Comparison of ENCODE assay signal across 18 mouse cellular contexts in genomic region chr6:31184554-31184953, GRCm38 (mm10).
DNase-seq lines count a peak whose midpoint lies in the region; ATAC-seq and TF ChIP-seq lines count a peak whose summit lies in the region.
"Had no signal": no experiment of that assay in that cellular context is flagged by ENCODE, and none has a peak within 500 bp of the region (broad histone marks: within the 10 kb centered on the region; RNA-seq: fewer than 3 reads in every experiment).

No protein-coding gene starts in this region.

- no peaks in the 10 kb centered on the region for H3K27me3 ChIP-seq in liver, adult 2 months (ENCODE audit: control insufficient read depth, insufficient read depth, low read length)
- no peaks in the 10 kb centered on the region for H3K27me3 ChIP-seq in liver, embryonic 11.5 days (replicated peaks; ENCODE audit: control insufficient read depth, insufficient read depth, low read length)
- H3K27me3 ChIP-seq: embryonic facial prominence, embryonic 12.5 days; forebrain, embryonic 15.5 days; hindbrain, embryonic 15.5 days; limb, embryonic 13.5 days; neural tube, embryonic 12.5 days had no signal

- peak overlapping the region; percentile 48 for H3K27ac ChIP-seq in gastrocnemius, adult 2 months
- H3K27ac ChIP-seq in liver, adult 2 months (replicated peaks; ENCODE audit: insufficient read depth, low read depth, low read length), result peak overlapping the region; percentile 28
- no peak overlapping the region for H3K27ac ChIP-seq in liver, embryonic 11.5 days (ENCODE audit: low read depth, low read length)
- H3K27ac ChIP-seq: embryonic facial prominence, embryonic 12.5 days; forebrain, embryonic 15.5 days; hindbrain, embryonic 15.5 days; limb, embryonic 13.5 days; neural tube, embryonic 12.5 days had no signal

- TF ChIP-seq CTCF in gastrocnemius, adult 2 months (IDR thresholded peaks at IDR 0.05), result no peak
- no peak for TF ChIP-seq CTCF in liver, adult 2 months (IDR thresholded peaks at IDR 0.05; ENCODE audit: low read depth, low read length)

- no peak overlapping the region; the same call in 1 of the 2 replicates for H3K4me3 ChIP-seq in gastrocnemius, adult 2 months
- H3K4me3 ChIP-seq in liver, adult 2 months (ENCODE audit: insufficient read depth, low read depth, low read length), result no peak overlapping the region
- no peak overlapping the region for H3K4me3 ChIP-seq in liver, embryonic 11.5 days (ENCODE audit: low read depth, low read length)
- H3K4me3 ChIP-seq: embryonic facial prominence, embryonic 12.5 days; forebrain, embryonic 15.5 days; hindbrain, embryonic 15.5 days; limb, embryonic 13.5 days; neural tube, embryonic 12.5 days had no signal

- 13% methylated on average over 7 of the region's 7 CpGs for WGBS in liver, adult 2 months
- WGBS in liver, embryonic 11.5 days, result 84% methylated on average over 7 of the region's 7 CpGs

- no peak for TF ChIP-seq POLR2A in liver, adult 2 months (IDR thresholded peaks at IDR 0.05; ENCODE audit: extremely low read depth, insufficient read depth, low read length)

- peaks cover 9% of the 10 kb centered on the region; the same call in 1 of the 2 replicates for H3K36me3 ChIP-seq in liver, adult 2 months (ENCODE audit: control insufficient read depth, insufficient read depth, low read length)
- no peaks in the 10 kb centered on the region for H3K36me3 ChIP-seq in liver, embryonic 11.5 days (ENCODE audit: control insufficient read depth, insufficient read depth, low read length)
- H3K36me3 ChIP-seq: embryonic facial prominence, embryonic 12.5 days; forebrain, embryonic 15.5 days; hindbrain, embryonic 15.5 days; limb, embryonic 13.5 days; neural tube, embryonic 12.5 days had no signal

- no peak for ATAC-seq in liver, embryonic 11.5 days (replicated peaks; ENCODE audit: low FRiP score)
- peak; percentile 66 for ATAC-seq in CD4-positive, CD25-positive, alpha-beta regulatory T cell, adult 4 months
- peak; percentile 50 to 51 for ATAC-seq in hematopoietic stem cell, adult 5-6 weeks (replicated peaks in 1 of 2; ENCODE audit: insufficient read depth in 1 of 2, low FRiP score in 2 of 2, low TSS enrichment in 1 of 2, low read depth in 1 of 2, poor library complexity in 2 of 2, severe bottlenecking in 2 of 2)
- ATAC-seq: forebrain, embryonic 15.5 days had no signal

- peaks cover 42% of the 10 kb centered on the region; the same call in 1 of the 2 replicates for H3K79me2 ChIP-seq in liver, adult 2 months (ENCODE audit: control insufficient read depth, insufficient read depth, low read length)

- no peak overlapping the region for H3K9ac ChIP-seq in liver, adult 2 months (ENCODE audit: low read depth, low read length)
- no peak overlapping the region for H3K9ac ChIP-seq in liver, embryonic 11.5 days (ENCODE audit: low read depth, low read length)
- H3K9ac ChIP-seq: embryonic facial prominence, embryonic 12.5 days; forebrain, embryonic 15.5 days; hindbrain, embryonic 15.5 days; limb, embryonic 13.5 days; neural tube, embryonic 12.5 days had no signal

- DNase-seq in gastrocnemius, adult 2 months, result no peak
- DNase-seq in gastrocnemius, adult 18-20 months (ENCODE audit: low spot score), result no peak
- DNase-seq in liver, adult 2 months (ENCODE audit: extremely low read depth, low read depth, low spot score), result peak; percentile 88
- no peak for DNase-seq in liver, embryonic 11.5 days (ENCODE audit: low spot score)
- DNase-seq in urinary bladder, adult 2 months (ENCODE audit: low spot score), result no peak
- no peak for DNase-seq in urinary bladder, postnatal 10 days (ENCODE audit: low spot score)
- DNase-seq: adrenal gland, postnatal 36 days; cerebellum, adult 8-10 months; kidney, postnatal 14 days; right cerebral cortex, postnatal 14 days; thymus, postnatal 4 days had no signal

- intact Hi-C loops in gastrocnemius, adult 2 months (cut with DNase I), result no loop called here

- no peaks in the 10 kb centered on the region; the same call in 1 of the 2 replicates for H3K9me3 ChIP-seq in liver, embryonic 11.5 days (ENCODE audit: control insufficient read depth, low read length)
- H3K9me3 ChIP-seq: embryonic facial prominence, embryonic 12.5 days; forebrain, embryonic 15.5 days; hindbrain, embryonic 15.5 days; limb, embryonic 13.5 days; neural tube, embryonic 12.5 days had no signal

- peaks cover 34% of the 10 kb centered on the region for H3K4me1 ChIP-seq in liver, adult 2 months (ENCODE audit: control insufficient read depth, insufficient read depth, low read length)
- H3K4me1 ChIP-seq in liver, embryonic 11.5 days (replicated peaks; ENCODE audit: control insufficient read depth, insufficient read depth, low read length), result peaks cover 10% of the 10 kb centered on the region; the same call in 1 of the 2 replicates
- H3K4me1 ChIP-seq: embryonic facial prominence, embryonic 12.5 days; limb, embryonic 13.5 days; neural tube, embryonic 12.5 days had no signal

- H3K4me2 ChIP-seq in liver, embryonic 11.5 days, result no peak overlapping the region
- H3K4me2 ChIP-seq: embryonic facial prominence, embryonic 12.5 days; forebrain, embryonic 15.5 days; hindbrain, embryonic 15.5 days; limb, embryonic 13.5 days; neural tube, embryonic 12.5 days had no signal
